Mouse (Mus musculus) testis, adult 2 months (tissue): ENCODE measurements at regions not wholly inside any gene's neighbourhood (a gene's known extent, or its start where the extent isn't known, plus 50 kb on each side); places are given as distances from the start of the nearest gene placed in this dataset.

Experiments used
- CTCF ChIP-seq: fragments of 200-500 bp; IDR thresholded peaks from 2 replicates; pipeline ENCODE4 v1.5.1; 2012; ENCODE audit warnings: low read depth, mild to moderate bottlenecking, inconsistent platforms, low read length, moderate library complexity; ENCODE audit not compliant: control insufficient read depth, insufficient read depth, insufficient replicate concordance
- POLR2A ChIP-seq: fragments of 200-500 bp; IDR thresholded peaks from 2 replicates; pipeline ENCODE4 v1.6.1; 2012; ENCODE audit warnings: low read depth, mild to moderate bottlenecking, inconsistent platforms, low read length, moderate library complexity; ENCODE audit not compliant: control insufficient read depth

- TF ChIP-seq CTCF = no peak
- TF ChIP-seq POLR2A = no peak
Observed at GRCm38 (mm10) chr19:15158177-15158576, 560.3 kb upstream of the Tle4 start.
